Mouse (Mus musculus) lung, postnatal 4 days (tissue): ENCODE results near the gene Ciao2a.

ENCODE experiments used
- DNase-seq, 2 experiments: peaks; one replicate each; pipeline ENCODE4 v3.0.0; 2021

Gene Ciao2a

GRCm38 (mm10) chr9:66126456-66127192 is at the start of gene Ciao2a, which contains the start of gene Snx1:
Gene Ciao2a (plus strand): TSS chr9:66126611.
Gene Snx1 (minus strand): TSS chr9:66126587.
- DNase-seq: peak; percentile 95

DNA sequence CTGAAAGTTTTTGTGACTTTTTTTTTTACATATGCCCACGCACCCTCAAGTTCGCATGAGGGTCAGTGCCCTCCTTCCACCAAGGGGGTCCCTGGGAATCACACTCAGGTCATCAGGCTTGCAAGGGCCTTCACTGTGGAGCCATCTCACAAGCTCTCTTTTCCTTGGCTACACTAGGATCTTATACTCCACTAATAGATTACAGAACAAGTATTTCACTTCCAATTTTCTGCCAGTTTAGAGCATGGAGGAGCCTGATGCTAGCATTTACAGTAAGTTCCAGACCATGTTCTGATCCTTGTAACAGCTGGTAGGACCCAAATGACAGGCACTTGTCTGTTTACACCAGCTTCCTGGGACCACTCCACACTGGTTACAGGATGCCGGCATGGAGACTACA is 48.3 kb upstream of the Ciao2a start:
- DNase-seq: no peak

DNA sequence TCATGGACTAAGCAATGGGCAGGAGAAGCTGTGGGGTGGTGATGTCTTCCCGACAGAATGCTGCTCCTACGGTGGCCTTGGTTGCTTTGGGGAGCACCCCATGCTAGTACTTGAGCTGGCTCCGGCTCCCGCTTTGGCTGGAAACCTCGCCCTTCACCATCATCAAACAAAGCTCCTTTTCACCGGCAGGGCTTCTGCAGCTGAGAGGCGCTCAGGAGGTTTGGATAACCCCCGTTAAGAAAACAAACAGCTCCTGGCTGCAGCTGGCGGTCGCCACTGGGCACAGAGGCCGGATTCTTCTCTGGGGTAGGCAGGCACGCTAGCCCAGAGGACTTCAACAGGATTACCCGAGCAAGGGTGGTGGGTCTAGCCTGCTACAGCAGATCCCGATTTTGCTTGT is 47.9 kb upstream of the Ciao2a start:
- peak in 1 of 2 experiments; percentile 54 for DNase-seq

DNA sequence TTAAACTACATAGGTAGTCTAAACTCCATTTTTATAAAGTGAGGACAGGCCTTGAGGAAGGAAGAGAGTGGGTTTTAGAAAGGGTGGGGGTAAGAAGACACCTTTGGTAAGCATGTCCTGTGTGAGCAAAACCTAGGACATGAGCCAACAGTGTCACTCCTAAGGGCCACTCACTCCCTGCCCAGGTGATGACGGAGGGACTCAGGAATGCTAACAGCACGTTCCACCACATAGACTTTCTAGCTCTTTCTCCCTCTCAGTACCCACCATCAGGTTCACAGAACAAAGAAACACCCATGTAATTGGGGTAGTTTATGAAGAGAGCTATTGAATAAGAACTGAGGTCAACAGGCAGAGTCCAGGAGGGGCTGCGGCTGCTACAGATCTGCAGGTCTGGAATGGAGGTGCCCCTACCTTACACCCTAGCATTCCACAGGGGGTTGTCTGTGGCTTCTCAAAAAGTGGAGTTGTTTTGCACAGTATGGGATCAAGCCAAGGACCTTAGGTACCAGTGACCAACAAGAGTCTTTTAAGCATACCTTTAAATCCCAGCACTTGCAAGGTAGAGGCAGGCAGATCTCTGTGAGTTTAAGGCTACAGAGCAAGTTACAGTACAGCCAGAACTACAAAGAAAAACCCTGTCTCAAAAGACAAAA is 45.5 kb upstream of the Ciao2a start:
- peak; percentile 47 to 68 for DNase-seq

DNA sequence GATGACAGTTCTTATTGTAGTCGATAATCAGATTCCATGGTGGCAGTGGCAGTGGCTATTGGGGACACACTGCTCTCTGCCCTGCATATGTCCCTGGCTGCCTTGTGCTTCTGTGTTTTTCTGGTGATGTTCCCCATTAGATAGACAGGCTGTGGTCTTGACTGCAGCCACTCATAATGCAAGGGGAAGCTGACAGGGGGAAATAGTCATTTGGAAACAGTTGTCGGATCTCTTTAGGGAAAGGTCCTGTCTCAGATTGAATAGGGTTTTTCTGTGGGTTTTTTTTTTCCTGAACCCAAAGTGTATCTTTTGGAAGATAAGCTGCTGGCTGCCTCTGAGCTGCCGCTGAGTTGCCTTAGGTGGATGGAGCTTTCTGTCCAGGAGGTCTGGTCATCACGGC is 44.4 kb upstream of the Ciao2a start:
- DNase-seq: no peak

- DNase-seq: no peak
These were observed 42.2 kb upstream of the Ciao2a start for GRCm38 (mm10) chr9:66084171-66084570.

DNA sequence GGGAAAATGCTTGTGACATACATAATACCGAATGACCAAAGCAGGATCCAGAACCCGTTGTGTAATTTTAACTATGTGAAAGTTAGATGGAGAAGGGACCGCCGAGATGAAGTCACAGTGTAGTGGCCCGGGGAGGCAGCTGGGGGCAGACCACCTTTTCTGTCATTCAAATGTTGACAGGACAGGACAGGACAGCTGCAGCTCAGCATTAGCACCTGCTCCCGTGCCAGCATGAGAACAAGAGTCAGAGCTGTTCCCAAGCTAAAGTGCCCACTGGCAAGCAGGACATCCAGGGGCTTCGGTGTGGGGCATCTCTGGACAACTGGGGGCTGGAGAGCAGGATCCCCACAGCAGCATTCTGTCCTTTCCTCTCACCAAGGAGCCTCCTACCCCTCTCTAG is 39.3 kb upstream of the Ciao2a start:
- no peak for DNase-seq

DNA sequence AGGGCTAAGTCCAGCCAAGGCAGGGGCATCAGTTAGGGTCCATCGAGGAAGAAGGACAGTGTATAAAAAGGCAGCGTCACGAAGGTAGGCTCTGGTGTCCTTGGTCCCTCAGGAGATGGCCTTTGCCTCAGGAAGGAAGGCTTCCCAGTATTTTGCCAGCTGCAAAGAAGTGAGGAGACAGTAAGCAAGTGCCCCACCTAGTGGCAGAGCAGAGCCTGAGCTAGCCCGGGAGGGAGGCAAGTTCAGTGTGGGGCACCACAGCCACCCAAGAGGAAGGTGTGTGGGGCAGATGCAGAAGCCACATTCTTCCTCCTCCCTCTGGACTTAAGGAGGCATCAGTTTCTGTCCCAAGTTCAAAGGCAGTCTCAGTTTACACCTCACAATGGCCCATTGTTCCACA is 38.0 kb upstream of the Ciao2a start:
- peak; percentile 57 to 74 for DNase-seq

- peak in 1 of 2 experiments; percentile 37 for DNase-seq
These were observed 35.7 kb upstream of the Ciao2a start for GRCm38 (mm10) chr9:66090593-66091244.

DNA sequence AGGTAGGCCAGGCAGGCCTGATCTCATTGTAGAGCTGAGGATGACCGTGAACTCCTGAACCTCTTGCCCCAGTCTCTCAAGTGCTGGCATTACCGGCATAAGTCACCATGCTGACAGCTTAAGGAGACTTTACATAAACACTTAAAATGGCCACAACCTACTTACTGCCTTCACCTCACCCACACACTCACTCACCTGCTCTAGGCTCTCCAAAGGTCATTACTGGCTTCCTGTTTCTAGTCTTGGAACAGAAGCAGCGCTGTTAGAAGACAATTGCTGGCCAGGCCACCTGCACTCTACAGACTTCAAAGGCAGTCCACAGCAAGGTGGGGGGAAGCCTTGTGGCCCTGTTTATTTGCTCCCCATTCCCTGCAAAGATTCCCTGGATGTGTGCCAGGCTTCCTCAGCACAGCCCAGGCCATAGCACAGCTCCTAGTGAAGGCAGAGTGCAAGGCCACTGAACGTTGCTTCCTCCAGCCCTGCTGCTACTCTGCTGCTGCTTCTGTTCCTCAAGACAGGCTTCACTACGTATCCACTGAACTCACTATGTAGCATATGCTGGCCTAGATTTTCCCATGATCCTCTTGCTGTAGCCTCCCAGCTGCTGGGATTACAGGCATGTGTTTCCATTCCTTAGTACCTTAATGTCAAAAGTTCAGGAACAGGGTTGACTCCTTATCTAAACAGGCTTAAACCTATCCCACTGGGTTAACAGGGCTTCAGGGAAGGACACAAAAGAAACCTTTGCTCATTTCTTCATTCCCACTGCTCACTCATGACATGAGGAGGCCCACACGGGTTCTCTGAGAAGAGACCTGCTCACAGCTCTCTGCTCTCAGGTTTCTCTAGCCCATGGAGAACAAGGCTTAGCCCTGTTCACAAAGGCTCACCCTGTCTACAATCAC is 34.8 kb upstream of the Ciao2a start:
- DNase-seq: peak; percentile 65 to 83

DNA sequence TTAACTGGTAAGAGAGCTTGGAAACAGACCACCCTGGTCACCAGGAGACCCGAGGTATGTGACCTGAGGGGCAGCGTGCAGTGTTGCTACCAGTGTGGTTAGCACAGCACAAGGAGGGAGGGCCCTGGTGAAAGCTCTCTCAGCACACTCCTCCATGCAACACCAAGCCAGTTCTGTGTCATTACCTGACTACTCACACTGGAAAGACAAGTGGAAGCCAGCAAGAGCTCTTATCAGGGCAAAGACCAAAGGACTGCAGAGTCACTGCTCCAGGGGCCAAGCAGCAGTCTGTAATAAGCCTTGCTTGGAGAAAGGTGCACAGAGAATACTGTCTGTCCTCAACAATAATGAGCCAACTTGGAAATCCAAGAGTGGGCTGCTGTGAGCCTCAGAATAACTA is 33.7 kb upstream of the Ciao2a start:
- DNase-seq: peak in 1 of 2 experiments; percentile 42

DNA sequence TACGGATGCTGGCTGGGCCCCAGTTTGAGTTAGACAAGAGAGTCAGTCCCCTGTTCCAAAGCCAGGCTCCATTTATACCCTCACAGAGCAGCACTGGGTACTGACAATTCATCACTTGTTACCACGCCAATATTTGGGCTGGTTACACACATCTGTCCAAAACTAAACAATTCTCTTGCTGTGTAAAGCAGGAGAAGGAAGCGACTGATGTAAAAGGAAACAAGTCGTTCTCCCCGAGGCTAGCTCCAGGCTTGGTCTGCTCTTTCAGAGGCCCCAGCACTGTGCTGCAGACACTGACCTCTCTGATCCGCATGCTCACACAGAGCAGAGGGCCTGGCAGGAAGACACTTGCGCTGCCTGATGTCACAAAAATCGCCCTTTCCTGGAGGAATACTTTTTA is 24.8 kb upstream of the Ciao2a start:
- DNase-seq: no peak

GRCm38 (mm10) chr9:66102668-66103067 is 23.7 kb upstream of the Ciao2a start:
- no peak for DNase-seq

DNA sequence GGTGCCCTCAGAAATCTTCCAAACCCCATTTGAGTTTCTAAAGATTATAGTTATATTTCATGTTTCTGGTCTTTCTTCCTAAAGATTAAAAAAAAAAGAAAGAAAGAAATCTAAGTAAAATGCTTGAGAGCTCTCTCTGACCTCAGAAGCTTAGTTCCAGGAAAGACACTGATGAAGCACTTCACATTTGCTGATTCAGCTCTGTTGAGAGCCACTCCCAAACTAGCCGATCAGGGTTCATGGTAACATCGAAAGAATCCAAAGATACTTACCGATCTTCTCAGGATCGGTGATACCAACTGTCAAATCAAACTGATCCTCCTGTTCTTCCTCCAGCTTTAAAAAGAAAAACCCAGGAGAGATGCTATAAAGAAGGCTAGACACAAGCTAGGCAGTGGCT is 21.8 kb upstream of the Ciao2a start:
- no peak for DNase-seq

DNA sequence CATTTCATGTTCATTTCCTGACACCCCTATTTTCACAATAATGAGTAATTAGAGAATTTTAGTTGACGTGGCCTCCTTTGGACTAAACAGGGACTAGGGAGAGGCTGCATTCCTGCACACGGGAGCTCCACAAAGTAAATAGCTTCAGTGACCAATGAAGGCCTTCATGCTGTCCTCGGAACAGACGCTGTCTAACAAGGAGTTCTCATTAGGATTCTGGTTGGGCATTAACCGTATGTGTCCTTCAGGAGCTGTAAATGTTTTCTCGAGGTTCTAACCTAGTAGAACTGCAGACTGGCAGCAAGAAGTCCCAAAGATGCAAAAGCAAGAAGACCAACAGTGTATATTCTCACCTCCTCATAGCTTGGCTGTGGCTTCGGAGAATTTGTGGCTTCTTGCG is 21.2 kb upstream of the Ciao2a start:
- no peak for DNase-seq

GRCm38 (mm10) chr9:66109574-66109973 is 16.8 kb upstream of the Ciao2a start:
- DNase-seq: no peak

DNA sequence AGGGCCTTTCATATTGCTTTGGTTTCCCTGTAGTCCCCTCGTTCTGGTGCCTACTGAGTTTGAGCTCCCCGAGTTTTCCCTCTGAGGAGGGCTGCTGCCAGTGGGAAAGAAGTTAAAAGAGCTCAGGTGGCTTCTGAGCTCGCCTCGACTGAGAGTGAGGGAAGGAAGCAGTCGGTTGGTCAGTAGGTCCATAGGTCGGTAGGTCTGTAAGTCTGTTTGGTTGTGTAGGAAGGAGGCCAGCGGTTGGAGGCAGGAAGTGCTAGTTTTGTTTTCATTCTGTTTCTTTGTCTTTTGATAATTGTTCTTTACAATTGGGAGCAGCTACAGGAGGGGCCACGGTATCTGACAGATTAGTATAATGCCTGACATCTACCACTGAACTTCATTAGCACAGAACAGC is 16.3 kb upstream of the Ciao2a start:
- no peak for DNase-seq

GRCm38 (mm10) chr9:66110611-66111379 is 15.6 kb upstream of the Ciao2a start:
- DNase-seq: no peak

GRCm38 (mm10) chr9:66114341-66114740 is 12.1 kb upstream of the Ciao2a start:
- DNase-seq: peak; percentile 58 to 60

DNA sequence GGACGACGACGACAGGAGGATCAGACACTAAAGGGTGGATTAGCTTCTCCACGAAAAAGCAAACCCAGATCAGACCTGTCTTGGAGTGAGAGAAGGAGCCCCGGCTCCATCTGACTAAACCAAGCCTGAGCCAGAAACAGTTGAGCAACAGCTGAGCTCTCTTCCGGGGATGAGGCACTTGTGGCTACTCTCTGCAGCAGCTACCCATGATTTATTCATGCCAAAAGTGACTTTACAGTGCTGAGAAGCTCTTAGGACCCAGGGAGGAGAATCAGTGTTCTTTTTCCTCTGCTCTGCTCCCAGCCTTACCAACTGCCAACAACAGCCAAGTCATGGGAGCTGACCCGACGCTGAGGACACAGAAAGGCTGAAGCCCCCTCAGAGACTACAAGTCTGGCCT is 9.5 kb upstream of the Ciao2a start:
- peak in 1 of 2 experiments; percentile 41 for DNase-seq

DNA sequence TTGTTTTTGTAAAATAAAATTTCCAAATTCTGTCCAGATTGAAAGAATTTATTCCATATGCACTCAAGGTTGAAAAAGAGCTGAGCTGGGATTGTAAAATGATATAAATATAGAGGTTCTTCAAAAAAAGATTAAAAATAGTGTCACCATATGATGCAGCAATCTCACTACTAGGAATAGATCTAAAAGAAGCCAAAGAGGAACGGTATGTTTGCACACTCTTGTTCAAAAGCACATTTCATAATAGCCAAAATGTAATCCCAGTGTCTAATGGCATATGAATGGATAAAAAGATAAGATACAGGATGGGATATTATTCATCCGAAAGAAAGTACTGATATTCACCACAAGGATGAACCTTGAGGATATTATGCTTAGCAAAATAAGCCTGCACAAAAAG is 6.9 kb upstream of the Ciao2a start:
- DNase-seq: no peak

DNA sequence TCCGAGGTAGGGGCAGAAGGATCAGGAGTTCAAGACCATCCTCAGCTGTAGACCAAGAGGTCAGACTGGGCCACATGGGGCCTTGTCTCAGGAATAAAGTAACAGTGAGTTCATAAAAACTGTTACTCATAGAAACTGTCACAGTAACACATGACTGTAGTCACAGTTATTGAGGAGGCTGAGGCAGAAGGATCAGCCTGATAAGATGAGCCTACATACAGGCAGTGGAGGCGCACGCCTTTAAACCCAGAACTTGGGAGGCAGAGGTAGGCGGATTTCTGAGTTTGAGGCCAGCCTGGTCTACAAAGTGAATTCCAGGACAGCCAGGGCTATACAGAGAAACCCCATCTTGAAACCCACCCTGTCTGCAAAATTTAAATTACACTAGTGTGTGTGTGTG is 6.3 kb upstream of the Ciao2a start:
- no peak for DNase-seq
